Mouse (Mus musculus) G1E (cell line): Measurements from ENCODE around the gene Med31.

Source experiments
- CTCF ChIP-seq: IDR thresholded peaks from 2 replicates; pipeline ENCODE4 v1.5.1; 2012; ENCODE audit warnings: low read depth, low read length, inconsistent platforms, mixed read lengths
- TAL1 ChIP-seq: conservative IDR thresholded peaks from 2 replicates; pipeline ENCODE4 v1.6.1; 2012; ENCODE audit warnings: low read depth, low read length, inconsistent platforms, mixed read lengths

DNA sequence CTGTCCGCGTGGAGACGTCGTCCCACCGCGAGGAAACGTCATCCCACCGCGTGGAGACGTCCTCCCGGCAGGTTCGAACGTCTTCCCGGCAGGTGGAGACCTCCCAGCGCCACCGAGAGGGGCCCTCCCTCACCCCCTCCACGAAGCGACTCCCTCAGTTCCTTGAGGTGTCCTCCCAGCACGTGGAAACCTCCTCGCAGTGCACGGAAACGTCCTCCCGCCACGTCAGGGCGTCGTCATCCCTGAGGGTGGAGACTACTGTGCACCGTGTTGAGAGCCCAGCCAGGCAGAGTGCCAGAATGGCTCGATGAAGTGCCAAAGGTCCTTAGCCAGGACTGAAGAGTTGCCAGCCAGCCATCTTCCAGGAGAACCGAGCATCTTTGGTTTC is at the start of gene Med31:
- TF ChIP-seq CTCF (no peak), TAL1 (no peak)
